Mouse (Mus musculus) limb, embryonic 13.5 days (tissue): Measurements from ENCODE around the gene Gpr156. TPM values are rescaled to one million over a fixed set of nuclear protein-coding genes. Genes with fewer than 3 reads are reported as not detected.
A peak's percentile ranks its signal among the peaks of the same experiment; 100 is the strongest.
"Not testable (repeated sequence)": the region's sequence is repeated elsewhere in the genome, so short reads cannot be mapped to it uniquely, and the experiment has no call there.

Experiments
- ATAC-seq: fragments of 200-750 bp; cut with Nextera tagmentation; 2 replicates; pipeline ENCODE4 v1.8.0; 2017; ENCODE audit warnings: low read depth, moderate number of reproducible peaks, moderate TSS enrichment; ENCODE audit not compliant: low FRiP score
- H3K27ac ChIP-seq: fragments of 300-500 bp; sonication (generic); 2 replicates; pipeline ENCODE4 v1.5.1; 2015; ENCODE audit warnings: inconsistent platforms, mild to moderate bottlenecking, moderate library complexity
- H3K27me3 ChIP-seq: fragments of 300-500 bp; sonication (generic); 2 replicates; pipeline ENCODE4 v1.6.1; 2015; ENCODE audit warnings: mild to moderate bottlenecking, inconsistent platforms
- H3K36me3 ChIP-seq: fragments of 300-500 bp; sonication (generic); 2 replicates; pipeline ENCODE4 v1.6.1; 2015; ENCODE audit warnings: inconsistent platforms, mild to moderate bottlenecking, moderate library complexity
- H3K4me1 ChIP-seq: fragments of 300-500 bp; sonication (generic); 2 replicates; pipeline ENCODE4 v1.6.1; 2015; ENCODE audit warnings: inconsistent platforms
- H3K4me2 ChIP-seq: fragments of 300-500 bp; sonication (generic); replicated peaks from 2 replicates; pipeline ENCODE4 v1.6.1; 2015; ENCODE audit warnings: inconsistent platforms, mild to moderate bottlenecking, moderate library complexity
- H3K4me3 ChIP-seq: fragments of 300-500 bp; sonication (generic); 2 replicates; pipeline ENCODE4 v1.5.1; 2015; ENCODE audit warnings: moderate library complexity, mild to moderate bottlenecking, inconsistent platforms
- H3K9ac ChIP-seq: fragments of 300-500 bp; sonication (generic); 2 replicates; pipeline ENCODE4 v1.6.1; 2015; ENCODE audit warnings: mild to moderate bottlenecking, inconsistent platforms
- H3K9me3 ChIP-seq: fragments of 300-500 bp; sonication (generic); 2 replicates; pipeline ENCODE4 v1.6.1; 2016; ENCODE audit warnings: inconsistent platforms
- WGBS: fragments of 180-500 bp; shearing (Covaris S2); methylation state at CpG from one replicate; pipeline ENCODE4 v1.1.7; 2015; 5-methylcytosine and 5-hydroxymethylcytosine counted together
- polyA plus RNA-seq: library from polyadenylated mRNA; unstranded; fragments of >200 nt; fragmentation: Nextera tagmentation; extraction: Ambion mirVana; gene quantifications from 2 replicates; pipeline ENCODE4 v1.2.1, GENCODE M21; 2015

Gpr156 gene
- polyA plus RNA-seq, 1 experiment from 2014 or later, result 0.95 TPM

DNA sequence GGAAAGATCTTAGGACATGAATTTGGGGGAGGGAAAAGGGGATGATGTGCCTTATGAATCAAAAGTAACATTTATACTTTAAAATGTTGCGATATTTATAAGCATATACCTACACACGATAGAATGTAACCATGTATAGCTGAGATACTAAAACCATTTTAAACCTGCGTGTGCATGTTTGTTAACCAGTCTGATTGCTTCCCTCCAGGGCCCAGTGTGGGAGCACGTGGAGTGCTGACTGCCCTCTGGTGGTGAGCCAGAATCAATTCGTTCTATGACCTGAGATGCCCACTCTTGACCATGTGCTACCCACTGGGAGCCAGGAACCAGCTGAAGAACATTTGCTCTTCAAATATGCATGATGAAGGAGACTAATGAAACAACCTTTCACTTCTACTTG, 30.9 kb downstream of the Gpr156 start:
- Histone ChIP-seq H3K27ac (no peak overlapping the region), H3K9me3 (no peaks in the 10 kb centered on the region), H3K4me2 (no peak overlapping the region), H3K4me1 (0 out of 2 replicates have a peak, but pooled peaks cover 9% of the 10 kb centered on the region), H3K4me3 (no peak overlapping the region), H3K27me3 (no peaks in the 10 kb centered on the region), H3K9ac (no peak overlapping the region), H3K36me3 (no peaks in the 10 kb centered on the region)
- no peak; the same call in 1 of the 2 replicates for ATAC-seq
- WGBS, result 34% methylated on average over 5 of the region's 5 CpGs

GRCm38 (mm10) chr16:37948365-37948764, 32.1 kb downstream of the Gpr156 start:
- Histone ChIP-seq H3K9me3 (no peaks in the 10 kb centered on the region), H3K4me1 (0 out of 2 replicates have a peak, but pooled peaks cover 11% of the 10 kb centered on the region), H3K4me3 (no peak overlapping the region), H3K27me3 (no peaks in the 10 kb centered on the region), H3K9ac (no peak overlapping the region), H3K27ac (no peak overlapping the region), H3K4me2 (no peak overlapping the region), H3K36me3 (no peaks in the 10 kb centered on the region)
- WGBS, result 78% methylated on average over 4 of the region's 4 CpGs
- ATAC-seq, result no peak

- no peak overlapping the region for H3K27ac ChIP-seq
- H3K9ac ChIP-seq, result no peak overlapping the region
- H3K9me3 ChIP-seq, result no peaks in the 10 kb centered on the region
- no peaks in the 10 kb centered on the region for H3K27me3 ChIP-seq
- no peak overlapping the region for H3K4me3 ChIP-seq
- peaks cover 13% of the 10 kb centered on the region; the same call in 1 of the 2 replicates for H3K4me1 ChIP-seq
- H3K4me2 ChIP-seq, result no peak overlapping the region
- H3K36me3 ChIP-seq, result no peaks in the 10 kb centered on the region
- no peak for ATAC-seq
Measured at GRCm38 (mm10) chr16:37951171-37951570, 34.9 kb downstream of the Gpr156 start.

- Histone ChIP-seq H3K27me3 (no peaks in the 10 kb centered on the region), H3K9me3 (no peaks in the 10 kb centered on the region), H3K27ac (no peak overlapping the region), H3K4me1 (peaks cover 13% of the 10 kb centered on the region; the same call in 1 of the 2 replicates), H3K4me3 (no peak overlapping the region), H3K36me3 (no peaks in the 10 kb centered on the region), H3K9ac (no peak overlapping the region), H3K4me2 (no peak overlapping the region)
- WGBS, result 70% methylated on average over 4 of the region's 4 CpGs
- no peak for ATAC-seq
Measured at GRCm38 (mm10) chr16:37953186-37953585, 36.9 kb downstream of the Gpr156 start.

GRCm38 (mm10) chr16:37953991-37954942, 38.0 kb downstream of the Gpr156 start:
- 75% methylated on average over 12 of the region's 12 CpGs for WGBS
- Histone ChIP-seq H3K4me3 (no peak overlapping the region), H3K27me3 (no peaks in the 10 kb centered on the region), H3K4me2 (no peak overlapping the region), H3K27ac (no peak overlapping the region), H3K36me3 (no peaks in the 10 kb centered on the region), H3K9ac (no peak overlapping the region), H3K4me1 (peaks cover 13% of the 10 kb centered on the region; the same call in 1 of the 2 replicates), H3K9me3 (no peaks in the 10 kb centered on the region)
- no peak for ATAC-seq

DNA sequence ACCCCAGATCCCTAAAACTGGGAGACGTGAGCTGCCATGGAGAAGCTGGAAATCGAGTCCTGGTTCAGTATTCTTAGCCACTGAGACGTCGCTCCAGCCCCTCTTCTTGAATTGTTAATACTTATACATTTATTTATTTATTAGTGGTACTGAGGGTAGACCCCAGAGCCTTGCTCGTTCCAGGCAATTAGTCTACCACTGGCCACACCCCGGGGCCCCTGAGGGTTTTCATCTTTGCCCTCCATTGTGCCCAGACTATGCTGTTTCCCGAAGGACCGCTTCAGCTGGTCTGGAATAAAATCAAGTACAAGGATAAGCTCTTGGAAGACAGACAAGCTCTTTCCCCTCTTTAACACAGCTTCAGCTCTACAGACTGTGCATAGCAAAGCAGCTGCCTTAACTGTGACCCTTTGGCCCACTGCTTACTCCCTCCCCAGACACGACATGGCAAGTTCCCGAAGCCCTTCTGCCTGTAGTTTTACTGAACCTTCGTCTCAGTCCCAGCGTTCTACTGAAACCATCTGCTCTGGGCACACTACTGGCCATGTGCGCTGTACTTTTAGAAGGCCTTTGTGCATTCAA, 39.1 kb downstream of the Gpr156 start:
- WGBS, result 61% methylated on average over 13 of the region's 13 CpGs

GRCm38 (mm10) chr16:37956076-37956676, 39.9 kb downstream of the Gpr156 start:
- Histone ChIP-seq H3K27me3 (no peaks in the 10 kb centered on the region), H3K9me3 (no peaks in the 10 kb centered on the region), H3K9ac (no peak overlapping the region), H3K4me2 (no peak overlapping the region), H3K4me1 (peaks cover 13% of the 10 kb centered on the region; the same call in 1 of the 2 replicates), H3K27ac (no peak overlapping the region), H3K4me3 (no peak overlapping the region), H3K36me3 (no peaks in the 10 kb centered on the region)
- WGBS, result 89% methylated on average over 14 of the region's 14 CpGs
- ATAC-seq, result no peak

More for the DNA sequence above, 39.1 kb downstream of the Gpr156 start:
- H3K4me3 ChIP-seq, result no peak overlapping the region
- H3K27ac ChIP-seq, result no peak overlapping the region
- H3K4me1 ChIP-seq, result peaks cover 13% of the 10 kb centered on the region; the same call in 1 of the 2 replicates
- no peak overlapping the region for H3K9ac ChIP-seq
- no peaks in the 10 kb centered on the region for H3K9me3 ChIP-seq
- no peaks in the 10 kb centered on the region for H3K27me3 ChIP-seq
- H3K36me3 ChIP-seq, result no peaks in the 10 kb centered on the region
- no peak for ATAC-seq
- no peak overlapping the region for H3K4me2 ChIP-seq

GRCm38 (mm10) chr16:37956751-37957150, 40.5 kb downstream of the Gpr156 start:
- no peak overlapping the region for H3K9ac ChIP-seq
- no peak overlapping the region for H3K4me3 ChIP-seq
- no peaks in the 10 kb centered on the region for H3K9me3 ChIP-seq
- no peak overlapping the region for H3K4me2 ChIP-seq
- no peaks in the 10 kb centered on the region for H3K36me3 ChIP-seq
- H3K4me1 ChIP-seq, result peaks cover 13% of the 10 kb centered on the region; the same call in 1 of the 2 replicates
- no peak overlapping the region for H3K27ac ChIP-seq
- no peaks in the 10 kb centered on the region for H3K27me3 ChIP-seq
- ATAC-seq, result no peak
- 48% methylated on average over 4 of the region's 4 CpGs for WGBS

- 87% methylated on average over 4 of the region's 4 CpGs for WGBS
- H3K9me3 ChIP-seq, result not testable (repeated sequence)
Measured at GRCm38 (mm10) chr16:37962696-37963095, 46.4 kb downstream of the Gpr156 start.

GRCm38 (mm10) chr16:37963331-37964281, 47.3 kb downstream of the Gpr156 start:
- ATAC-seq, result peak; percentile 68; the same call in 1 of the 2 replicates
- H3K36me3 ChIP-seq, result no peaks in the 10 kb centered on the region
- peaks cover 23% of the 10 kb centered on the region for H3K4me1 ChIP-seq
- H3K4me2 ChIP-seq, result peak overlapping the region; percentile 23
- H3K4me3 ChIP-seq, result no peak overlapping the region
- H3K27ac ChIP-seq, result 0 out of 2 replicates have a peak overlapping the region, but pooled peaks have one; percentile 29
- 31% methylated on average over 15 of the region's 15 CpGs for WGBS
- no peaks in the 10 kb centered on the region for H3K27me3 ChIP-seq
- no peak overlapping the region for H3K9ac ChIP-seq
- H3K9me3 ChIP-seq, result no peaks in the 10 kb centered on the region

More at GRCm38 (mm10) chr16:37962696-37963095, 46.4 kb downstream of the Gpr156 start:
- not testable (repeated sequence) for H3K4me2 ChIP-seq, ATAC-seq, H3K9ac ChIP-seq, H3K36me3 ChIP-seq, H3K4me3 ChIP-seq, H3K27me3 ChIP-seq, H3K27ac ChIP-seq
- H3K4me1 ChIP-seq, result peaks cover 23% of the 10 kb centered on the region

DNA sequence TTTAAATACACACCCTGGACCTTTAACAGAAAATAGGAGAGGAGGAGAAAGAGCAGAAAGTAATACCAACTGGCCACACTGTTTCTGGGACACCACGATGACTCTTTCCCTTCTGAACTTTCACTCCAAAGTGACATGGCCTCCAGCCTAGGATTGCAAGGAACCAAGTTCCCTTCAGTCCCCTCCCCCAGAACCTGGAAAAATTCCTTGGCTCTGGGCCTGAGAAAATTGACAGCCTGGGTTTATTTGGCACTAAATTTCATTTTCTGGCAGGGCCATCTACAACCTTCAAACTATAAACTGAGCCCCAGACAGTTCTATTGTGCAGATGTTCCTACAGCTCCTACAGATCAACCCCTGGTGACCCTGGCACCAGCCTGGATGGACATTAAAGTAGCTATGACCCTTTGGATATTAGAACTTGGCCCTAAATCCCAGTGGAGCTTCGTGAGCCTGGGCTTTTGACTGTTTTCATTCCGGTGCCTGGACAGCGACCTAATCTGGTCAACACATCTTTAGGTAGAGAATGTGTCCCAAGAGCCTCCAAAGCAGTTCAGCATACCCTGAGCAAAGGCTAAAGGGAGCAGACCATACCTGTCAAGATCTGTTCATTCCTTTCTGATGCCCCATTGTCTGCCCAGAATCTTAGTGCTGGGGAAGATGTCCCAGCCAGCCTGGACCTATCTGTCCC, 48.2 kb downstream of the Gpr156 start:
- ATAC-seq, result peak; percentile 17; the same call in 1 of the 2 replicates
- Histone ChIP-seq H3K36me3 (no peaks in the 10 kb centered on the region), H3K9me3 (no peaks in the 10 kb centered on the region), H3K27ac (no peak overlapping the region), H3K9ac (no peak overlapping the region), H3K4me2 (no peak overlapping the region; the same call in 1 of the 2 replicates), H3K4me1 (peaks cover 23% of the 10 kb centered on the region), H3K4me3 (no peak overlapping the region), H3K27me3 (no peaks in the 10 kb centered on the region)
- 53% methylated on average over 4 of the region's 4 CpGs for WGBS
